Mouse (Mus musculus) lung, postnatal 4 days (tissue): ENCODE measurements around the gene Tcp11l2.

Experiments used
- DNase-seq, 2 experiments: peaks; one replicate each; pipeline ENCODE4 v3.0.0; 2021

Tcp11l2 gene

GRCm38 (mm10) chr10:84604335-84604734 lies 27.9 kb downstream of the Tcp11l2 start:
- DNase-seq: no peak

DNA sequence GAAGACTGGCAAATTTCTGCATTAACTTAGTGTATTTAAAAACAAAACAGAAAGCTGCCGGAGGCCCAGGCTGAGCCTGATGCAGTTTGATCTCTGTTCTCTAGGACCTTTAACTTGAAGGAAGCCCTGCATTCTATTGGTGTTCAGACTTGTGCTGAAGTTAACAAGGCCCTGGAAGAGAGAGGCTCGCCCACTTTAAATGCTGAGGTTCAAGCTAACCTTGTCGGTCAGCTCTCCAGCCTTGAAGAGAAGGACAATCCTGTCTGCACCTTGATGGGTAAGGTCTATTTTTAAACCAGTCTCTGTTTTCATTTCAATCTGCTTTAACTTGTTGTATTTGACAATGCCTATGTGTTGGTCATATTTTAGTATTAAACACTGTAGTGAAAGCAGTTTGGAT lies 31.9 kb downstream of the Tcp11l2 start:
- DNase-seq: no peak

DNA sequence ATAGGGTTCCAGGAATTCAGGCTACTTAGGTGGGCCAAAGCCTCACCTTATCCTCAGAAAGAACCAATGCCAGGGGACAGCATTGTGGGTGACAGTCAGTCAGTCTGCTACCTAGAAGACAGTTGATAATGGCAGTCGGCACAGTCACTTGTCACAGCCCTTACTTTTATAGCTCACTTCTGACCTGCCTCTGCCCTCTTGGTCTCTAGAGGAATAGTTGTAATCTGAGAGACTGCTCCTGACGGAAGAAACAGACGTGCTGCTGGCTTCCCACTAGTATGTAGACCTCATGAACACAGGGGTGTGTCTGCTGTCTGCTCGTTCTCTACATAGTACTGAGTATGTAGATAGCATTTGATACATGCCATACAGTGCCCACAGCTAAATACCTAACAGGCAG lies 33.9 kb downstream of the Tcp11l2 start:
- DNase-seq: no peak

GRCm38 (mm10) chr10:84610783-84611182 lies 34.4 kb downstream of the Tcp11l2 start:
- DNase-seq: peak; percentile 27 to 70

- no peak for DNase-seq
Observed at GRCm38 (mm10) chr10:84611664-84612063, 35.2 kb downstream of the Tcp11l2 start.

DNA sequence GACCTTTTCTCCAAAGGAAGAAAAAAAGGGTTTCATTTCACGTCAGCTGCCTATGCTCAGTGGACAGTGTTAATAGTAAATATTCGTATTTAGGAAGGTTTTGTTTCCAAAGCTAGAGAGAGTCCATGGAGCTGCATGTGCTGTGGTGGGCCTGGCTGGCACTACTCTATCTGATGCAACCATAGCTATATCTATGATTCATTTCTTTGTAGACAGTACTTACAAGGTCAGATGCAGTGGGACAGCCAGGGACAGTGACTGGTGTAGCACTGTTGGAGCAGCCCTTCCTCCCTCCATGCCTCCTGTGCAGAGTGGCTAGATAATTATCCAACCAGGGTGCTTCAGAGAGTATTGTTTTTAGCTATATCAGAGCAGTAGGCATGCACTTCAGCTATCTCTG lies 35.9 kb downstream of the Tcp11l2 start:
- DNase-seq: no peak

GRCm38 (mm10) chr10:84613366-84613765 lies 36.9 kb downstream of the Tcp11l2 start:
- no peak for DNase-seq

DNA sequence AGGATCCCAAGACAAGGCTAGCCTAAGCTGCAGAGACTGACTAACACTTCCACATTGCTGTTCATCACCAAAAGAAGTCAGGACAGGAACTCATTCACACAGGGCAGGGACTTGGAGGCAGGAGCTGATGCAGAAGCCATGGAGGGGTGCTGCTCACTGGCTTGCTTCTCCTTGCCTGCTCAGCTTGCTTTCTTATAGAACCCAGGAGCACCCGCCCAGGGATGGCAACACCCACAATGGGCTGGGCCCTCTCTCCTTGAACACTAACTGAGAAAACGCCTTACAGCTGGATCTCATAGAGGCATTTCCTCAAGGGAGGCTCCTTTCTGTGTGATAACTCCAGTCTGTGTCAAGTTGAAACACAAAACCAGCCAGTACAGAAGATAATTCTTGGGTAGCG lies 38.6 kb downstream of the Tcp11l2 start:
- no peak for DNase-seq

DNA sequence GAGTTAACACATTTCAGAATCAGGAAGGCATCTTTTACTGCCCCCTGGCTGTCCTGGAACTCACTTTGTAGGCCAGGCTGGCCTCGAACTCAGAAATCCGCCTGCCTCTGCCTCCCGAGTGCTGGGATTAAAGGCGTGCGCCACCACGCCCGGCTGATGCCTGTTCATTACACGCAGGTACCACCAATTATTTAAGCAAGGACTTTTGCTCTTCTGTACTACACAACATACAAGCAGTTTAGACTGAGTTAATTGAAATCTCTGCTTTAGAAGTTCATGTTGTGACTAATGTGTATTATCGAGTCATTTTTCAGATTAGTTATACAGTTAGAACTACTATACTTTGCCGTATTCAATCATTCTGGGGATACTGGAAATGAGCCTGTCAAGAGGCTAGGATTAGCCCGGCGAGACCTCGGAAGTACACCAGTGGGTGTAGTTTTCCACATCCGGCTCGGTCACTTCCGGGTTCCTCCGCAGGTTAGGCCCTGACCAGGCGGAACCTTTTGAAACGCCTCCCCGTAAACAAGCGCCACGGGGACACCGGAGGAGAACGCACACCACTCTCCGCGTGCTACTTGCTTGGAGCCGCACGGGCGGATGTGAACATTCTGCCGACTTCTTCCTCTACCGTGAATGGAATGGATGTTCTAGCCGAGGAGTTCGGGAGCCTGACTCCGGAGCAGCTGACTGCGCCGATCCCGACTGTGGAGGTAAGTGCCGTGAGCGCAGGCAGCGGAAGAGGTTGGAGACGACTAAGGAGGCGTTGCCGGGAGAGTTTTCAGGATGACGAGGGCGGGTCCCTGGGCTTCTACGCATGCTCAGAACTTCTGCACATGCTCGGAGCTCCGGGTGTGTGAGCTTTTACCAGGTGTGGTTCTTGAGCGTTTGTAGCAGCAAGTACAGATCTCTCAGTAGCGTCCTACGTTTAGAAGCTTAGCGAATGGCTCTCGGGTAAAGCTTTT lies 45.7 kb downstream of the Tcp11l2 start, which contains the start of gene Polr3b:
TSS of gene Polr3b (plus strand) at position 467 of the 965 bp plus-strand sequence.
- peak; percentile 95 for DNase-seq

GRCm38 (mm10) chr10:84631182-84631581 lies 54.8 kb downstream of the Tcp11l2 start:
- peak in 1 of 2 experiments; percentile 40 for DNase-seq

DNA sequence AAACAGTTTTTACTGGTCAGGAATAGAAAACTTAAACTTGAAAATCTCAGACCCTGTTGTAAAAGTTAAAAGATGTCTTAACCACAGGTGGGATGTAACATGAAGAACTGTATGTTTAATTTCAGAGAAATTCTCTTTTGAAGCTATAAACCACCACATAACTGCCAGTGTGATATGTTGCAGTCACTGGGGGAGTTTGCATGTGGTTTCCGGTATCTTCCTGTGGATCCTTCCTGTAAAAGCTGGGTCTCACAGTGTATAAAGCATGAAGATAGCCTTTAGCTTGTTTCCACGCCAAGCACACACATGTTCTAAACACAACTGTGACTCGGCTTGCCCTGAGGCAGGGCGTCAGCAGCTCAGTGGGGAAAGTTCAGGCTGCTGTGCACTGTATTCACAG lies 55.6 kb downstream of the Tcp11l2 start:
- DNase-seq: no peak

GRCm38 (mm10) chr10:84636656-84637055 lies 60.2 kb downstream of the Tcp11l2 start:
- no peak for DNase-seq

DNA sequence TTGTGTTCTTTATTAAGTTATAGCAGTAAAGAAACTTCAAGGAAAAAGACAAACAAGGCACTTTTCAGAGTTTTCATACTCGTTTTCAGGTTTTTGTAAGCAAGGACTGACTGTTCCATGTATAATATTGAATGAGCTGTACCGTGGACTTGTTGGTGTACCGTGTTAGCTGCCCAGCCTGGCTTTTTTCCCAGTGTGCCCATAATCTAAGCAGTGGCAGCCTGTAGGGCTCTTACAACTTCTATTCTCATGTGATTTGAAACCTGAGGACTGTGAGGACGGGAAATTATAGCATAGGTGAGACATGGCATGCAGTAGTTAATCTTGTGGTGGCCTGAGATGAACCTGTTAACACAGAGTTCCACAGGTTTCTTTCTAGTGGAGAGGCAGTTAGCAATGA lies 62.0 kb downstream of the Tcp11l2 start:
- DNase-seq: no peak

GRCm38 (mm10) chr10:84639525-84640287 lies 63.3 kb downstream of the Tcp11l2 start:
- DNase-seq: no peak

GRCm38 (mm10) chr10:84640861-84641260 lies 64.4 kb downstream of the Tcp11l2 start:
- DNase-seq: no peak

GRCm38 (mm10) chr10:84641576-84641975 lies 65.2 kb downstream of the Tcp11l2 start:
- DNase-seq: no peak

DNA sequence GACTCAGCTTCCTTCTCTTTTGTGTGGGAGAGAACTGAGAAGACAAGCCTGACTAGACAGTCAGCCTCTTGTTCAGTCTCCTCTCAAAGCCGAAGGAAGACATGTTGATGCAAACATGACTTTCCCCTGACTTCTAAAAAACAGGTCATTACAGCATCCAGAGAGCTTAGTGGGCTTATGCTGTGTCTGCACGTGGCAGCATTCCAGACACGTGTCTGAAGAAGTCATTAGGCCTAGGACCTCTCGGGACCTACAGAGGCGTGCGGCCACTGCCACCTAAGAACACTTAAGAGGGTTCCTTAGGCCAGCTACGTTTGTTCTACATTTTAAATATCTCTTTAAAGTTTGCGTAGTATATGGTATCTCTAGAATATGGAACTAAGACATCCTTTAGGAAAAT lies 69.5 kb downstream of the Tcp11l2 start:
- DNase-seq: no peak

GRCm38 (mm10) chr10:84646506-84647102 lies 70.2 kb downstream of the Tcp11l2 start:
- peak; percentile 43 to 47 for DNase-seq

DNA sequence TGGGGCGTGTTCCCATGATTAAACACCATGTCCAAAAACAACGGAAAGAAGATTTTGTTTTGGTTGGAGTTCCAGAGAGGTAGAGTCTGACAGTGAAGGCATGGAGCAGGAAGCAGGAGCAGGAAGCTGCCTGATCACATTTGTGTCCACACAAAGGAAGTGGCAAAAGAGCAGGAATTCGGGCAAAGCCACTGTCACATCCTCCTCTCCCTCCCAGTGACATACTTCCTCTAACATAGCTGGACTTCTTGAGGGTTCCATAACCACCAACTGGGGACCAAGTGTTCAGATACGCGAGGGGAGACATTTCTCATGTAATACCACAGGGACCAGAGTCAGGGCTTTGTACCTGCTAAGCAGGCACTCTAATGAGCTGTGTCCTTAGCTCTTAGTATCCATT lies 70.8 kb downstream of the Tcp11l2 start:
- no peak for DNase-seq

GRCm38 (mm10) chr10:84648911-84649310 lies 72.5 kb downstream of the Tcp11l2 start:
- DNase-seq: no peak

DNA sequence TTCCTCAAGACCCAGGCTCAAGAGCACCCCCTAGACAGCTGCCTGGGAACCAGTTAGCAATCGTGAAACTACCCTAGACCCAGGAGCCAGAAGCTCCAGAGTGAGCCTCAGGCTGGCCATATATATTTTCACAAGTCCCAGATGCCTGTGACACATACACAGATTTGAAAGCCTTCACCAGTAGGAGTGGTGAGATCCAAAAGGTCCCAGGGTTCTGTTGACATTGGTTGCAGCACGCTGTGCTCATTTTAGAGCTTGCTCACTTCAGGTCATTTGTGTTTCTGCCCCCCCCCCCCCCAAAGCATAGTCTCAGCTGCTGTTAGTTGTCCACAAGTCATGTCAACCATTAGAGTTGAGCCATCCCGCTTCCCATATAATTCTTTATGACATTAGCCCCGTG lies 77.6 kb downstream of the Tcp11l2 start:
- no peak for DNase-seq

- no peak for DNase-seq
Observed at GRCm38 (mm10) chr10:84654731-84655130, 78.3 kb downstream of the Tcp11l2 start.

DNA sequence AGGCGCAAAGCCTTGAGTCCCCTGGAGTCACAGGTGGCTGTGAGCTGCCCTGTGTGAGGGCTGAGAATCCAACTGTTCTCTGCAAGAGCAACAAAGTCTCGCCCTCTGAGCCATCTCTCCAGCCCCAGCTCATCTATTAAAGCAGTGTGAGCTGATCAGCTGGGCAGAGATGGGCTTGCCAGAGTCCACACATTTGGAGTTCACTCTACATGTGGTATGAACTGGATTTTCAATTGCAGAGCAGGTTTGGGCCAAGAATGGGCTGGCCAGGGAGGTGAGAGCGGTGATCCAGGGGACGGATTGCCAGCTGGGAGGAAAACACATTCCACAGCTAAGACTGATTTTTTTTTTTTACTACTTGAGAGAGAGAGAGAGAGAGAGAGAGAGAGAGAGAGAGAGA lies 80.2 kb downstream of the Tcp11l2 start:
- DNase-seq: peak; percentile 50 to 76
